In genomic region chr7:112389611-112390251, GRCm38 (mm10) we compare ENCODE assay signal across 13 mouse cellular contexts. TPM values are rescaled to one million over a fixed set of nuclear protein-coding genes. Genes with fewer than 3 reads are reported as not detected.
DNase-seq lines count a peak whose midpoint lies in the region; ATAC-seq and TF ChIP-seq lines count a peak whose summit lies in the region.
"Had no signal": no experiment of that assay in that cellular context is flagged by ENCODE, and none has a peak within 500 bp of the region (broad histone marks: within the 10 kb centered on the region; RNA-seq: fewer than 3 reads in every experiment).

No protein-coding gene starts in this region.

- no peak overlapping the region for H3K4me3 ChIP-seq in kidney, embryonic 15.5 days (replicated peaks)
- H3K4me3 ChIP-seq in embryonic fibroblast, embryonic 13.5 days (ENCODE audit: insufficient read depth, low read length), result no peak overlapping the region
- no peak overlapping the region for H3K4me3 ChIP-seq in intestine, postnatal 0 days (ENCODE audit: low read depth, low read length)
- H3K4me3 ChIP-seq in neural tube, embryonic 14.5 days (ENCODE audit: low read depth, low read length), result no peak overlapping the region
- no peak overlapping the region for H3K4me3 ChIP-seq in thymus, adult 2 months (ENCODE audit: control insufficient read depth, insufficient read depth, low read length)

- H3K4me1 ChIP-seq in kidney, embryonic 15.5 days, result peaks cover 41% of the 10 kb centered on the region
- H3K4me1 ChIP-seq in embryonic fibroblast, embryonic 13.5 days (ENCODE audit: control insufficient read depth, insufficient read depth, low read length), result peaks cover 14% of the 10 kb centered on the region; the same call in 1 of the 2 replicates
- H3K4me1 ChIP-seq in intestine, postnatal 0 days (replicated peaks; ENCODE audit: control insufficient read depth, insufficient read depth, low read length), result no peaks in the 10 kb centered on the region
- peaks cover 25% of the 10 kb centered on the region for H3K4me1 ChIP-seq in neural tube, embryonic 14.5 days (ENCODE audit: control insufficient read depth, insufficient read depth, low read length)
- 0 out of 2 replicates have a peak, but pooled peaks cover 3% of the 10 kb centered on the region for H3K4me1 ChIP-seq in thymus, adult 2 months (replicated peaks; ENCODE audit: control insufficient read depth, insufficient read depth, low read length)

- no peak overlapping the region for H3K9ac ChIP-seq in kidney, embryonic 15.5 days
- H3K9ac ChIP-seq in intestine, postnatal 0 days (ENCODE audit: low read depth, low read length), result no peak overlapping the region
- H3K9ac ChIP-seq in neural tube, embryonic 14.5 days (replicated peaks; ENCODE audit: low read depth, low read length), result 0 out of 2 replicates have a peak overlapping the region, but pooled peaks have one; percentile 7

- no peak for TF ChIP-seq CTCF in embryonic fibroblast, embryonic 13.5 days (IDR thresholded peaks at IDR 0.05; ENCODE audit: borderline replicate concordance, insufficient read depth, low read length)
- no peak for TF ChIP-seq CTCF in intestine, postnatal 0 days (IDR thresholded peaks at IDR 0.05; ENCODE audit: low read depth)
- TF ChIP-seq CTCF in thymus, adult 2 months (IDR thresholded peaks at IDR 0.05; ENCODE audit: borderline replicate concordance, control insufficient read depth, extremely low read depth, insufficient read depth, low read length, poor library complexity), result no peak

- intact Hi-C loops in left cerebral cortex, postnatal 4 days (cut with DNase I), result no loop called here

- no peaks in the 10 kb centered on the region for H3K36me3 ChIP-seq in kidney, embryonic 15.5 days
- H3K36me3 ChIP-seq in intestine, postnatal 0 days (ENCODE audit: control insufficient read depth, insufficient read depth), result no peaks in the 10 kb centered on the region
- H3K36me3 ChIP-seq in neural tube, embryonic 14.5 days (ENCODE audit: control insufficient read depth, insufficient read depth, low read length), result no peaks in the 10 kb centered on the region
- H3K36me3 ChIP-seq in thymus, adult 2 months (ENCODE audit: control insufficient read depth, insufficient read depth, low read length), result no peaks in the 10 kb centered on the region

- no peak for TF ChIP-seq POLR2A in embryonic fibroblast, embryonic 13.5 days (IDR thresholded peaks at IDR 0.05; ENCODE audit: low read depth, low read length)
- TF ChIP-seq POLR2A in thymus, adult 2 months (IDR thresholded peaks at IDR 0.05; ENCODE audit: control insufficient read depth, extremely low read depth, insufficient read depth, low read length, poor library complexity), result no peak

- no peaks in the 10 kb centered on the region for H3K27me3 ChIP-seq in kidney, embryonic 15.5 days
- H3K27me3 ChIP-seq in intestine, postnatal 0 days (replicated peaks; ENCODE audit: control insufficient read depth, insufficient read depth, low read length), result no peaks in the 10 kb centered on the region
- H3K27me3 ChIP-seq in neural tube, embryonic 14.5 days (ENCODE audit: control insufficient read depth, insufficient read depth, low read length), result no peaks in the 10 kb centered on the region
- H3K27me3 ChIP-seq in thymus, adult 2 months (ENCODE audit: control insufficient read depth, insufficient read depth, low read length), result no peaks in the 10 kb centered on the region
- H3K27me3 ChIP-seq: CH12.LX had no signal

- H3K9me3 ChIP-seq in kidney, embryonic 15.5 days (replicated peaks), result no peaks in the 10 kb centered on the region
- H3K9me3 ChIP-seq in intestine, postnatal 0 days (ENCODE audit: control insufficient read depth), result no peaks in the 10 kb centered on the region
- H3K9me3 ChIP-seq in neural tube, embryonic 14.5 days (ENCODE audit: control insufficient read depth, low read length), result no peaks in the 10 kb centered on the region

- H3K27ac ChIP-seq in kidney, embryonic 15.5 days, result peak overlapping the region; percentile 87
- peak overlapping the region; percentile 34 for H3K27ac ChIP-seq in embryonic fibroblast, embryonic 13.5 days (ENCODE audit: insufficient read depth, low read length)
- no peak overlapping the region for H3K27ac ChIP-seq in intestine, postnatal 0 days (ENCODE audit: low read depth, low read length)
- peak overlapping the region; percentile 65 for H3K27ac ChIP-seq in neural tube, embryonic 14.5 days (ENCODE audit: low read depth, low read length)
- no peak overlapping the region for H3K27ac ChIP-seq in thymus, adult 2 months (ENCODE audit: control insufficient read depth, insufficient read depth, low read length)

- ATAC-seq in kidney, embryonic 15.5 days (replicated peaks; ENCODE audit: low FRiP score), result no peak
- peak; percentile 13; the same call in 1 of the 2 replicates for ATAC-seq in intestine, postnatal 0 days
- peak; percentile 64 for ATAC-seq in neural tube, embryonic 14.5 days (ENCODE audit: low read depth)
- ATAC-seq: activated CD4-positive, CD25-positive, alpha-beta regulatory T cell, adult 4 months had no signal

- WGBS in kidney, embryonic 15.5 days, result 32% methylated on average over 6 of the region's 6 CpGs
- WGBS in intestine, postnatal 0 days, result 50% methylated on average over 6 of the region's 6 CpGs
- WGBS in neural tube, embryonic 14.5 days, result 30% methylated on average over 6 of the region's 6 CpGs
- 62% methylated on average over 6 of the region's 6 CpGs for WGBS in thymus, adult 2 months

- H3K4me2 ChIP-seq in kidney, embryonic 15.5 days, result 0 out of 2 replicates have a peak overlapping the region, but pooled peaks have one; percentile 15
- H3K4me2 ChIP-seq in intestine, postnatal 0 days (replicated peaks; ENCODE audit: low read depth), result no peak overlapping the region
- H3K4me2 ChIP-seq in neural tube, embryonic 14.5 days (ENCODE audit: low read depth, low read length), result peak overlapping the region; percentile 18; the same call in 1 of the 2 replicates

- DNase-seq in kidney, postnatal 10 days, result no peak
- no peak for DNase-seq in thymus, adult 2 months
- DNase-seq in left cerebral cortex, postnatal 4 days, result no peak
- no peak for DNase-seq in right cerebral cortex, postnatal 14 days
- DNase-seq: cerebellum, adult 9-10 months; kidney, adult 8-10 months had no signal

RNA-seq across cellular contexts. Expression of gene Parva, which starts 37.6 kb away (rescaled TPM):
- polyA plus RNA-seq in kidney, embryonic 15.5 days (2015; fragmentation: Nextera tagmentation; extraction: Ambion mirVana), result 103 and 107 TPM in 2 replicates
- polyA plus RNA-seq in embryonic fibroblast, embryonic 13.5 days (2011; ENCODE audit: insufficient read length, low read depth, missing spikeins), result 230 and 242 TPM in 2 replicates
- 37.4 and 40.1 TPM in 2 replicates for polyA plus RNA-seq in intestine, postnatal 0 days (2015; fragmentation: Nextera tagmentation; extraction: Ambion mirVana)
- 18.4 and 29.9 TPM in 2 replicates for polyA plus RNA-seq in neural tube, embryonic 14.5 days (2014; fragmentation: Nextera tagmentation; extraction: Ambion mirVana)
- polyA plus RNA-seq in thymus, adult 2 months (2012; rRNA removed), result 6.1 and 6.6 TPM in 2 replicates
- total RNA-seq in left cerebral cortex, postnatal 4 days (2021), result 10 to 100 TPM; 25.6 to 26.8 TPM
- total RNA-seq: neutrophil, adult 5-6 weeks had no signal
- polyA plus RNA-seq: activated CD4-positive, CD25-positive, alpha-beta regulatory T cell, adult 4 months had no signal

Comparison
In these comparisons a context has a peak if more than half of its experiments do, and no peak if none do; other contexts are left out.
1. H3K27ac ChIP-seq: peak in kidney, embryonic 15.5 days (single experiment), embryonic fibroblast, embryonic 13.5 days (single experiment) and neural tube, embryonic 14.5 days (single experiment); none in intestine, postnatal 0 days (single experiment) and thymus, adult 2 months (single experiment).